Mouse (Mus musculus) right cerebral cortex, postnatal 10 days (tissue): ENCODE data around the gene Tas2r104.

Source experiments
- DNase-seq, 2 experiments: peaks; one replicate each; pipeline ENCODE4 v3.0.0; 2021; ENCODE audit warnings: low spot score in 2 of 2

Tas2r104 gene

GRCm38 (mm10) chr6:131685644-131686043 is at the start of gene Tas2r104:
Tas2r104 (minus strand) TSS chr6:131685744.
- no peak for DNase-seq

GRCm38 (mm10) chr6:131712803-131713202 is 27.3 kb upstream of the Tas2r104 start:
- DNase-seq: no peak

- DNase-seq: no peak
These were observed 4.4 kb upstream of the Tas2r104 start, which contains the start of gene Tas2r114 for GRCm38 (mm10) chr6:131689963-131690362. Tas2r114 (minus strand) TSS chr6:131690063.

GRCm38 (mm10) chr6:131687395-131687794 is 1.9 kb upstream of the Tas2r104 start, which contains the start of gene Tas2r105:
Tas2r105 (minus strand) TSS chr6:131687495.
- DNase-seq: no peak

GRCm38 (mm10) chr6:131678786-131679185 is 6.8 kb downstream of the Tas2r104 start, which contains the start of gene Tas2r106:
Tas2r106 (minus strand) TSS chr6:131678886.
- DNase-seq: no peak

- no peak for DNase-seq
These were observed 25.5 kb downstream of the Tas2r104 start, which contains the start of gene Tas2r107 for GRCm38 (mm10) chr6:131660049-131660448. Tas2r107 (minus strand) TSS chr6:131660149.
